Mouse (Mus musculus) liver, embryonic 15.5 days (tissue): ENCODE data around the gene Gm21964. TPM values are rescaled to one million over a fixed set of nuclear protein-coding genes. Genes with fewer than 3 reads are reported as not detected.

ENCODE experiments used
- polyA plus RNA-seq: library from polyadenylated mRNA; unstranded; fragments of >200 nt; fragmentation: Nextera tagmentation; extraction: Ambion mirVana; gene quantifications from 2 replicates; pipeline ENCODE4 v1.2.1, GENCODE M21; 2015

Gene Gm21964
- polyA plus RNA-seq, 1 experiment from 2014 or later, result not detected

Other genes with a start within 250 kb of the Gm21964 start
- 3.2 and 3.7 TPM in 2 replicates for gene Phlpp2, start 232.7 kb upstream of the Gm21964 start, polyA plus RNA-seq
- gene Marveld3, start 139.0 kb upstream of the Gm21964 start, polyA plus RNA-seq, result 0.06 and 0.26 TPM in 2 replicates
- gene Tat, start 110.8 kb upstream of the Gm21964 start, polyA plus RNA-seq, result 0.25 and 0.47 TPM in 2 replicates
- 0.09 TPM in 1 of 2 replicates, not detected in the other for gene Chst4, start 61.5 kb upstream of the Gm21964 start, polyA plus RNA-seq
- 0.89 and 1.1 TPM in 2 replicates for gene Zfp612, start 21.5 kb upstream of the Gm21964 start, polyA plus RNA-seq
- gene Gm17720, start 1.5 kb downstream of the Gm21964 start, polyA plus RNA-seq, result not detected in 2 replicates
- gene Calb2, start 67.0 kb downstream of the Gm21964 start, polyA plus RNA-seq, result not detected in 2 replicates
- 2.9 TPM in 2 replicates for gene Cmtr2, start 114.5 kb downstream of the Gm21964 start, polyA plus RNA-seq
- 0.07 and 0.10 TPM in 2 replicates for gene Hydin, start 165.8 kb downstream of the Gm21964 start, polyA plus RNA-seq